Mouse (Mus musculus): ENCODE measurements around the gene Rps15a.

Rps15a gene

DNA sequence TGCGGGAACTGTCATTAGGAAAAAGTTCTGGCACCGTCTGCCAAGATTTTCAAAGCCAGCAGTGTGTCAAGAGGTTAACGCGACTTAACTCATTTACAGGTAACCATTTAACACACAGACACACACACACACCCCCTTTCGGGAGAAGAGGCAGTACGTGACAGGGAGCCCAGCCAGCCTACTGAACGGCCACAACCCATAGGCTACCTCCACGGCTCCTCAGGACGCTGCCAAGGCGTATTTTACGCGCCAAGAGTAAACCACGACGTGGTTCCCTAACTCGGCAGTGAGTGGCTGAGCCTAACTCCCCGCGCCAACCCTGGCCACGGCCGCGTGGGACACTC lies 483 bp downstream of the Rps15a start:
- DNase-seq (ENCODE audit: low spot score) = no peak

DNA sequence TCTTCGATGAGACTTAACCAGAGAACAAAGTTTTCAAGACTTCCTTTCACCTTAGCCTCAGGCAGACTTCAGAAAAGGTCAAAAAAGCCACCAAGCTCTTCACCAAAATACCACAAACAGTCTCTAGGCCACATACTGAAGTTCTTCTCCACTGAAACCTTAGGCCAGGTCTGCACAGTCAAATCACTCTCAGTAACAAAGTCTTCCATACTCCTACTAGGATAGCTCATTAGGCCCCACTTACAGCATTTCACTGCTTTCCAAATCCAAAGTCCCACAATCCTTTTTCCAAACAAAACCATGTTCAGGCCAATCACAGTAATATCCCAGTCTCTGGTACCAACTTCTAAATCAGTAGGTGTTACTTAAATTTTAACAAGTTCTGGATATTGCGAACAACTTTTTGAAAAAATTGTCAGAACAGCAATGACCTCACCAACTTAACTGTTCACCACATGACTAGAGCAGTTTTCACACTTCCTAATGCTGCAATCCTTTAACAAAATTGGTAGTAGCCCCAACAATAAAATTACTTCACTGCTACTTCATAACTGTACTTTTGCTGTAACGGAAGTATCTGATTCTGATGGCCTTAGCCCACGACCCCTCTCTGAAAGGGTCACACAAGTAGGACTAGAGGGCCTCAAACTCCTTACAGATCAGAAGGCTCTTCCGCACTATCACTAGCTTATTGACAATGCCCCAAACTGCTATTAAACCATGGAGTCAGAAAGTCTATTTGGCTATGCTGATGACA lies 2.3 kb downstream of the Rps15a start:
- DNase-seq (ENCODE audit: low spot score) = no peak

DNA sequence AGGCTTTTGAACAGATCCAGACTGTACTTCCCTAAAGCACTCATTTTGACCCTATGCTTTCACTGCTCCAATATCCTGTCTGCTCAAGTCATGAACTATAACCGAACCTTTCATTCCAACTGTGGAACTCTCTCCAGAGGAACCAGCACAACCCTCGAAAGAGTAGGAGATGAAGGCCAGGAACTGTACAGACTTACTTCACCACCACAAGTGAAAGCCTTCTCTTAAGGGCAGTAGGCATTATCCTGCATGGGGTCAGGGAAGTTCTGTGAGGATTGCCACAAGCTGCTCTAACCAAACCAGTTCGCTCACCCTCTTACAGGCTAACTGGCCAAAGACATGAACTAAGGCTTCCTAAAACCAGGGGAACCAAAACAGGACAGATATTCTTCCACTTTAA lies 4.9 kb downstream of the Rps15a start:
- DNase-seq (ENCODE audit: low spot score) = no peak

DNA sequence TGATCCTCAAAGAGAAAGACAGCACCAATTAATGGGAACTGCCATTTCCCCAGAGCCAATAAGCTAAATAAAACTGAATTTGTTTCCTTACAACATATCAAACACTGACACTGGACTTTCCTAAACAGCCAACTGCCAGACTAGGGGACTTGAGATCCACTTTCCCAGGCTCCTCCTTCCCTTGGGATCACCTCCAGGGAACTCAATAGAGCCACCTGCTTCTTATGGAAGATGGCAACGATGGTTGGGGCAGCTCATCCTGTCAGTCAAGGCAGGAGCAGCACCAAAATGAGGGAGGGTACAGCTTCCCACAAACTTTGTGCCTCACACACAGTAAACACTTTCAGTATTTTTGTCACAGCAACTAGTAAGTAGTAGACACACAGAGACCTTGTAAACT lies 8.3 kb downstream of the Rps15a start:
- no peak for DNase-seq (ENCODE audit: low spot score)

DNA sequence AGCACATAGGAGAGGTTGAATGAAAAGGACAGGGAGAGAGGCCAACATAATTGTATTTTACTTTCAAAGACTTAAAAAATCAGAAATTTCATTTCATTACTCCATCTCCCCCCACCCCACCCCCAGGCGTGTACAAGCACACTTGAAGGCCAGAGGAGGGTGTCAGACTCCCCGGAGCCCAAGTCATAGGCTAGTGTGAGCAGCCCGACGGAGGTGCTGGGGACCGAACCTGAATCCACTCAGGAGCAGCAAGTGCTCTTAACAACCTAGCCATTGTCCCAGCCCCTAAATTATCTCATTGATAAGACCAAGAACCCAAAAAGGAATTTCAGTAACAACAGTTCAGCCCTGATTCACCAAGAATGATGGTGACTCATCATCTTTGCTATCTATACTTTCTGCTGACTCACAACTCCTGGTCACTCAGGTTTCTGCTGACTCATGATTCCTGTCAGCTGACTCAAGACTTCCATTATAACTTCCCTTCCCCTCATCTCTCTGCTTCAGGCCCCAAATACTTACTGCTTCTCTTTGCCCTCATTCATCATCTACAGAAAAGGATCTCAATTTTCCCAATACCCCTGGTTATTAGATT lies 11.4 kb downstream of the Rps15a start:
- DNase-seq (ENCODE audit: low spot score) = peak; percentile 87

DNA sequence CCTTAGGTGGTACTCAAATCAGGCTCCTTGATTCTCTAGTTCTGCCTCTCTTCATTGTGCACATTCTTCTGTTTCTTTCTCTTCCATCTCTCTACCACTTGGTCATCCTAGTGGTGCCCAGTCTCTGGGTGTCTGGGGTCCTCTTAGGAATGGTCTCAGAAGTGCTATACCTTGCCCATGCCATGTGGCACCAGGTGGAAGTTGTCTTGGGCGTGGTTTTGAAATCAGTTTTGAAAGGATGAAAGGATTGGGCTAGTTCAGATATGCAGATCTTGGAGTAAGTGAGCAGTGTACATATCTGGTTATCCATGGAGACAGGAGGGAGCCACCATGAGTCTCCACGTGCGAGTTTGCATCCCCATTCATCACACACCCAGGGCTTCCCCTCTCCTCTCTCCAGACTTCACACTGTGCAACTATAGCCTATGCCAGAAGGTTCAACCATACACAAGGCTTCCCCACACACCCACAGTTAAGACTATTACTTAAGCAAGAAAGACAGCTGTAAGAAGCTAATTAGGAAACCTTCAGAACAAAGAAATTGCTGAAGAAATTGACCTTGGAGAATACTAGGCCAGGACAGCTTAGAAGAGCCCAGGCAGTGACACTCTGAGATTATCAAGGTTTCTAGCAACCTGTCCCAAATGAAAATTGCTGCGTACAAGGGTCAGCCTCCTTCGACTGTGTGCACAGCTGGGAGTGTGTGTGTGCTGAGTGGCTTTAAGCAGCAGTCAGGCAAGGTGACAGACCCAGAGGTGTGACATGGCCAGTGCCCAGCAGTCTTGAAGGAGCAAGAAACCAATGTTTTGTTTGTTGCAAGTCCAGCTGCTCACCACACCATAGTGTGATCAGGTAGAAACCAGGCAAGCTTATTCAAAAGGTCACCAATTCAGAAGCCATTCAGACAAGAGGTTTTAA lies 12.3 kb downstream of the Rps15a start:
- DNase-seq (ENCODE audit: low spot score) = no peak

DNA sequence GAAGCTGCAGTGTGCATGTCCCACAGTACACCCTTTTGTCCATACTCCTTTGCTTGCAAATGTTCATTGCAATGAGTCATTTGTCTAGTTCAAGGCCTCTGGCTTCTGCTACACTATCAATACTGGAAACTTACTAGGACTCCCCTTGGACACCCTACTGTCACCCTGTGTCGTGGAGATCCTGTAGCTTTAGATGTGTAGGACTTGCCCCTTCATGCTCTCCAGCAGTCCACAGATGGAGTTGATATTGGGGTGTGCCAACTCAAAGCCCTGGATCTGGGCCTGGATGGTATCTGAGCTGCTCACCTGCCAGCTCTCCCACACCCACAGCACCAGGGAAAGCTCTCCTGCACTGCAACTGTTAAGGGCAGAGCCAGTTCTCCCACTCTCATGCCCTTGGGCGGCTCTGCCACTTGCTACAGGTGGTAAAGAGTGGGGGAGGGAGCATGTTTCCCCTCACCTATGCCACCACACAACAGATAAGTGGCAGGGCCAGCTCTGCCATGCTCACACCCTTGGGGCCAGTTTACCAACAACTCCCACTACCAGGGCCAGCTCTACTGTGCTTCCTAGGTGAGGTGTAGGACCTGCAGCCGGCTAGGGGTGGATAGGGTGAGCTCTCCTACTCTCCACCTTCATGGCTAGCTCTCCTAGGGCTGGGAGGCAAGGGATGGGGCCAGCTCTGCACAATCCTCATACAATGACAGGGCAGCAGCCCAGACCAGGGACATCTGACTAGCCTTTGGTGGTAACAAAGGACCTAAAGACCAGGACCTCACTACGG lies 13.1 kb downstream of the Rps15a start:
- no peak for DNase-seq (ENCODE audit: low spot score)

DNA sequence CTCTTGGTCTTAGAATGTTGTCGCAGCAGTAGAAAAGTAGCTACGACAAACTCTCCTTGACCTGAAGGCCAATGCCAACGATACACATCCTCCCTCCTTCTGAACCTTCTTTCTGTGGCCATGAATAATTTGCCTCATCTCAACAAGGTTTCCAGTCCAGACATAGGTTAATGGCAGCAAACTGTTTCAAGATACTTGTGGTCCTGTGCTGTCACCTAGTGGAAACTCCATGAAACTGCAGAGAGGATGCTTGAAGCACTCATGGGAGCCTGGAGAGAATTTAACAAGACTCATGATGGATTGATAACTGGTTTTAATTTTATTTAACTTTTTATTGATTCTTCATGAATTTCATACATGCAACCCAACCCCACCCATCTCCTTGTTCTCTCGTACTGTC lies 13.8 kb downstream of the Rps15a start:
- peak; percentile 68 for DNase-seq (ENCODE audit: low spot score)

DNA sequence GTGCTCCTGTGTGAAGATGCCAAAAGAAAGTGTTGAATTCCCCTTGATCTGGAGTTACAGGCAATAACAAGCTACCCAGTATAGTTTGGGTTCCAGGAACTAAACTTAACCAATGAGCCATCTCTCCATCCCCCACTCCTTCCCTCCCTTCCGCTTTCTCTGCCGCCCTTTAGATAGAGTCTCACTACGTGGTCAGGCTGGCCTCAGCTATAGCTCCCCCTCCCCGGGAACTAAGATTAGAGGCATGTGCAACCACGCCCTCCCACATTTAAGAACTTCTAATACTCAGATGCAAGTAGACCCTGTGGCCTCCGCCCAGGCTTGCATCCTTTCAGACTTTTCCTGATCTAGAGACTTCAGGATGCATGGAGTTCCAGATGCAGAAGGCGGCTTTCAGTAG lies 18.4 kb downstream of the Rps15a start:
- no peak for DNase-seq (ENCODE audit: low spot score)

DNA sequence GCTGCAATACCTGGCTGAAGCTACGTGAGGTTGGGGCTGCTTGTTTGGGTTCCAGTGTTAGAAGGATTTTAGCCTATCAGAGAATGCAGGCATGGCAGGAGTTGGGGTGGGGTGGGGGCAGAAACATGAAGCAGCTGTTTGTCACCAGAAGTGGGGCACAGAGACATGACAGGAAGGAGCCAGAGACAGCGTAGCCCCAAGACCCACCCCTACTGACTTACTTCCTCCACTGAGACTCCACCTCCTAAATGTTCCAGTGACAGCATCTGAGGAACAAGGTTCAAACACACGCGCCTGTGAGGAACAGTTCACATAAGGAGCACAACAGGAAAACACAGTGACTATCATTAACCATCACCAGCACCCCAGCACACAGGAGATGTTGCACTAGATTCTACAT lies 36.0 kb downstream of the Rps15a start:
- DNase-seq (ENCODE audit: low spot score) = no peak

DNA sequence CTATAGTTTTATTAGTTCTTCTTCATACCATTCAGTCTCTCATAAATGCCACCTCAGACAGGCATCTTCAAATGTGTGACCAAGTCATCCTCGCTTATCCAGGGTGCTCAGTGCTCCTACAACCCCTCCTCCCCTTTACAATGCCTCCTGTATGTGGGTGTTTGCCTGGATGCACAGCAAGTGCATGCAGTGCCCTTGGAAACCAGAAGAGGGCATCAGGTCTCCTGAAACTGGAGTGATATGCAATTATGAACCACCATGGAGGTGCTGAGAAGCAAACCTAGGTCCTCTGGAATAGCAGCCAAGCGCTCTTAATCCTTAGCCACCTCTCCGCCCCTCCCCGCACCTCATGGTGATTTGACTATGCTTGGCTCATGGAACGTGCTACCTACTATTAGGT lies 36.9 kb downstream of the Rps15a start:
- DNase-seq (ENCODE audit: low spot score) = no peak

DNA sequence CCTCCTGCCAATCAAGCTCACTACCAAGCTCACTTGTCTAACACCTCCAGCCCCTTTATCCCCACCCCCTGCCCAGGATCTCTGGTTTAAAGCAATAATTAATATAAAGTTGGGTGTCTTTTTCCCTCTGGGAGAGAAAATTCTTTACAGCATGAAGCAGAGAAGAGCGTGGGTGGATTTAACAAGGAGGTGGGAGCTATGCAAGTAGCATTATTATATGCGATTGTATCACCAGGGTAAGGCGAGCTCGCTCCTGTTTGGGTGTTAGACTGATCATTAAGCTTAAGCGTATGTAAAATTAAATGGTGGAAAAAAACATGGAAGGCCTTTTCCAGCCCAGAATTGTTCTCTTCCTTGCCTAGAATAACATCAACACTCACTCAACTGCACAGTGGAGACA lies 48.7 kb downstream of the Rps15a start:
- DNase-seq (ENCODE audit: low spot score) = no peak

DNA sequence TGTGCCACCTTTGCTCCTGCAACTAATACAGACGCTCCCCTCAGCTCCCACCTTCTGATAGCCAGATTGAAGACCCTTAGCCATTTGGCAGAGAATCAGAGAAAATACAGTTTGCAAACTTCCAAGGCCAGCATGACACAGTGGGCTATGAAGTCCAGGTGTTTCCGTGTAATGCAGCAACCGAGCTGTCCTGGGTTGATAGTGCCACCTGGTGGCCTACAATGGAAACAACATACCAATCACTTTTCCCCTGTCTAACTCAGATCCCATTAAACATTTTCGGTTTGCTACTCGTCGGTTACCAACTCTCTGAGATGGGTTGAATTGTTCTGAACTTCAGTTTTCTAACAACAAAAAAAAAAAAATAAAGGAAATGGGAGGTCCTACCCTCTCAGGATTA lies 59.7 kb downstream of the Rps15a start:
- no peak for DNase-seq (ENCODE audit: low spot score)

Measured in c-Kit-positive CD71-positive TER-119-positive erythroid progenitor cells, embryonic 14.5 days (primary cell).